Mouse (Mus musculus): ENCODE measurements around the gene Tedc1. TPM values are rescaled to one million over a fixed set of nuclear protein-coding genes. Genes with fewer than 3 reads are reported as not detected.

Tedc1 gene
- polyA plus RNA-seq, 1 experiment from 2014 or later = 36.0 TPM

- Histone ChIP-seq H3K4me1 (ENCODE audit: control insufficient read depth, insufficient read depth, low read length) (no peaks in the 10 kb centered on the region), H3K4me3 (ENCODE audit: low read depth, low read length) (no peak overlapping the region), H3K4me2 (ENCODE audit: low read depth) (no peak overlapping the region), H3K27me3 (ENCODE audit: control insufficient read depth, insufficient read depth, low read length) (no peaks in the 10 kb centered on the region), H3K27ac (ENCODE audit: low read depth, low read length) (no peak overlapping the region), H3K36me3 (ENCODE audit: control insufficient read depth, insufficient read depth, low read length) (peaks cover 43% of the 10 kb centered on the region), H3K9me3 (ENCODE audit: control insufficient read depth, low read length) (no peaks in the 10 kb centered on the region), H3K9ac (ENCODE audit: low read length) (no peak overlapping the region)
- WGBS = 89% methylated on average over 6 of the region's 6 CpGs
- DNase-seq (ENCODE audit: low spot score) = no peak
- no peak for ATAC-seq (ENCODE audit: insufficient read depth, low FRiP score, low TSS enrichment)
Measured at GRCm38 (mm10) chr12:113124726-113125125, 31.5 kb upstream of the Tedc1 start.

GRCm38 (mm10) chr12:113130732-113131131 lies 25.5 kb upstream of the Tedc1 start:
- no peak overlapping the region for H3K27ac ChIP-seq (ENCODE audit: low read depth, low read length)
- H3K9ac ChIP-seq (ENCODE audit: low read length) = no peak overlapping the region
- no peaks in the 10 kb centered on the region for H3K27me3 ChIP-seq (ENCODE audit: control insufficient read depth, insufficient read depth, low read length)
- peaks cover 60% of the 10 kb centered on the region for H3K36me3 ChIP-seq (ENCODE audit: control insufficient read depth, insufficient read depth, low read length)
- 98% methylated on average over 8 of the region's 8 CpGs for WGBS
- no peak for DNase-seq (ENCODE audit: low spot score)
- no peak for ATAC-seq (ENCODE audit: insufficient read depth, low FRiP score, low TSS enrichment)
- no peaks in the 10 kb centered on the region for H3K4me1 ChIP-seq (ENCODE audit: control insufficient read depth, insufficient read depth, low read length)
- no peaks in the 10 kb centered on the region for H3K9me3 ChIP-seq (ENCODE audit: control insufficient read depth, low read length)
- no peak overlapping the region for H3K4me2 ChIP-seq (ENCODE audit: low read depth)
- H3K4me3 ChIP-seq (ENCODE audit: low read depth, low read length) = no peak overlapping the region

GRCm38 (mm10) chr12:113131601-113132000 lies 24.6 kb upstream of the Tedc1 start:
- no peak overlapping the region for H3K9ac ChIP-seq (ENCODE audit: low read length)
- H3K27me3 ChIP-seq (ENCODE audit: control insufficient read depth, insufficient read depth, low read length) = no peaks in the 10 kb centered on the region
- 95% methylated on average over 14 of the region's 14 CpGs for WGBS
- no peak overlapping the region for H3K4me3 ChIP-seq (ENCODE audit: low read depth, low read length)
- no peak for DNase-seq (ENCODE audit: low spot score)
- ATAC-seq (ENCODE audit: insufficient read depth, low FRiP score, low TSS enrichment) = no peak
- peaks cover 62% of the 10 kb centered on the region for H3K36me3 ChIP-seq (ENCODE audit: control insufficient read depth, insufficient read depth, low read length)
- H3K27ac ChIP-seq (ENCODE audit: low read depth, low read length) = no peak overlapping the region
- H3K9me3 ChIP-seq (ENCODE audit: control insufficient read depth, low read length) = no peaks in the 10 kb centered on the region
- no peaks in the 10 kb centered on the region for H3K4me1 ChIP-seq (ENCODE audit: control insufficient read depth, insufficient read depth, low read length)
- H3K4me2 ChIP-seq (ENCODE audit: low read depth) = no peak overlapping the region

GRCm38 (mm10) chr12:113132567-113132966 lies 23.7 kb upstream of the Tedc1 start:
- no peak overlapping the region for H3K4me2 ChIP-seq (ENCODE audit: low read depth)
- no peak overlapping the region for H3K4me3 ChIP-seq (ENCODE audit: low read depth, low read length)
- no peak overlapping the region for H3K27ac ChIP-seq (ENCODE audit: low read depth, low read length)
- 85% methylated on average over 2 of the region's 2 CpGs for WGBS
- H3K27me3 ChIP-seq (ENCODE audit: control insufficient read depth, insufficient read depth, low read length) = no peaks in the 10 kb centered on the region
- no peaks in the 10 kb centered on the region for H3K9me3 ChIP-seq (ENCODE audit: control insufficient read depth, low read length)
- DNase-seq (ENCODE audit: low spot score) (no peak), ATAC-seq (ENCODE audit: insufficient read depth, low FRiP score, low TSS enrichment) (no peak)
- H3K36me3 ChIP-seq (ENCODE audit: control insufficient read depth, insufficient read depth, low read length) = peaks cover 60% of the 10 kb centered on the region
- H3K4me1 ChIP-seq (ENCODE audit: control insufficient read depth, insufficient read depth, low read length) = no peaks in the 10 kb centered on the region
- H3K9ac ChIP-seq (ENCODE audit: low read length) = no peak overlapping the region

GRCm38 (mm10) chr12:113133260-113133659 lies 23.0 kb upstream of the Tedc1 start:
- Histone ChIP-seq H3K27ac (ENCODE audit: low read depth, low read length) (no peak overlapping the region), H3K9ac (ENCODE audit: low read length) (no peak overlapping the region)

GRCm38 (mm10) chr12:113133861-113134403 lies 22.3 kb upstream of the Tedc1 start:
- WGBS = 83% methylated on average over 5 of the region's 5 CpGs
- H3K4me2 ChIP-seq (ENCODE audit: low read depth) = no peak overlapping the region
- H3K36me3 ChIP-seq (ENCODE audit: control insufficient read depth, insufficient read depth, low read length) = peaks cover 50% of the 10 kb centered on the region
- H3K27me3 ChIP-seq (ENCODE audit: control insufficient read depth, insufficient read depth, low read length) = no peaks in the 10 kb centered on the region
- ATAC-seq (ENCODE audit: insufficient read depth, low FRiP score, low TSS enrichment) (no peak), DNase-seq (ENCODE audit: low spot score) (no peak)
- no peak overlapping the region for H3K9ac ChIP-seq (ENCODE audit: low read length)
- no peak overlapping the region for H3K4me3 ChIP-seq (ENCODE audit: low read depth, low read length)
- H3K4me1 ChIP-seq (ENCODE audit: control insufficient read depth, insufficient read depth, low read length) = peaks cover 3% of the 10 kb centered on the region; the same call in 1 of the 2 replicates
- no peak overlapping the region for H3K27ac ChIP-seq (ENCODE audit: low read depth, low read length)
- no peaks in the 10 kb centered on the region for H3K9me3 ChIP-seq (ENCODE audit: control insufficient read depth, low read length)

More at GRCm38 (mm10) chr12:113133260-113133659, 23.0 kb upstream of the Tedc1 start:
- Histone ChIP-seq H3K36me3 (ENCODE audit: control insufficient read depth, insufficient read depth, low read length) (peaks cover 55% of the 10 kb centered on the region), H3K27me3 (ENCODE audit: control insufficient read depth, insufficient read depth, low read length) (no peaks in the 10 kb centered on the region), H3K4me1 (ENCODE audit: control insufficient read depth, insufficient read depth, low read length) (no peaks in the 10 kb centered on the region), H3K9me3 (ENCODE audit: control insufficient read depth, low read length) (no peaks in the 10 kb centered on the region), H3K4me2 (ENCODE audit: low read depth) (no peak overlapping the region), H3K4me3 (ENCODE audit: low read depth, low read length) (no peak overlapping the region)
- ATAC-seq (ENCODE audit: insufficient read depth, low FRiP score, low TSS enrichment) (no peak), DNase-seq (ENCODE audit: low spot score) (no peak)
- 94% methylated on average over 9 of the region's 9 CpGs for WGBS

- no peak for ATAC-seq (ENCODE audit: insufficient read depth, low FRiP score, low TSS enrichment)
- 90% methylated on average over 4 of the region's 4 CpGs for WGBS
- H3K9me3 ChIP-seq (ENCODE audit: control insufficient read depth, low read length) = no peaks in the 10 kb centered on the region
- no peaks in the 10 kb centered on the region for H3K27me3 ChIP-seq (ENCODE audit: control insufficient read depth, insufficient read depth, low read length)
- H3K4me3 ChIP-seq (ENCODE audit: low read depth, low read length) = no peak overlapping the region
- no peak overlapping the region for H3K9ac ChIP-seq (ENCODE audit: low read length)
- no peak overlapping the region for H3K27ac ChIP-seq (ENCODE audit: low read depth, low read length)
- no peak for DNase-seq (ENCODE audit: low spot score)
- H3K36me3 ChIP-seq (ENCODE audit: control insufficient read depth, insufficient read depth, low read length) = peaks cover 50% of the 10 kb centered on the region
- no peak overlapping the region for H3K4me2 ChIP-seq (ENCODE audit: low read depth)
- H3K4me1 ChIP-seq (ENCODE audit: control insufficient read depth, insufficient read depth, low read length) = peaks cover 9% of the 10 kb centered on the region
Measured at GRCm38 (mm10) chr12:113134502-113134901, 21.7 kb upstream of the Tedc1 start.

GRCm38 (mm10) chr12:113135401-113135800 lies 20.8 kb upstream of the Tedc1 start:
- H3K27me3 ChIP-seq (ENCODE audit: control insufficient read depth, insufficient read depth, low read length) = no peaks in the 10 kb centered on the region
- DNase-seq (ENCODE audit: low spot score) = no peak
- WGBS = 94% methylated on average over 7 of the region's 7 CpGs
- ATAC-seq (ENCODE audit: insufficient read depth, low FRiP score, low TSS enrichment) = no peak
- no peaks in the 10 kb centered on the region for H3K9me3 ChIP-seq (ENCODE audit: control insufficient read depth, low read length)
- peaks cover 9% of the 10 kb centered on the region for H3K4me1 ChIP-seq (ENCODE audit: control insufficient read depth, insufficient read depth, low read length)
- no peak overlapping the region for H3K9ac ChIP-seq (ENCODE audit: low read length)
- H3K36me3 ChIP-seq (ENCODE audit: control insufficient read depth, insufficient read depth, low read length) = peaks cover 45% of the 10 kb centered on the region
- no peak overlapping the region for H3K27ac ChIP-seq (ENCODE audit: low read depth, low read length)
- H3K4me2 ChIP-seq (ENCODE audit: low read depth) = no peak overlapping the region
- no peak overlapping the region for H3K4me3 ChIP-seq (ENCODE audit: low read depth, low read length)

GRCm38 (mm10) chr12:113136492-113137020 lies 19.7 kb upstream of the Tedc1 start:
- H3K4me3 ChIP-seq (ENCODE audit: low read depth, low read length) = no peak overlapping the region
- no peak overlapping the region for H3K27ac ChIP-seq (ENCODE audit: low read depth, low read length)
- no peaks in the 10 kb centered on the region for H3K27me3 ChIP-seq (ENCODE audit: control insufficient read depth, insufficient read depth, low read length)
- H3K4me1 ChIP-seq (ENCODE audit: control insufficient read depth, insufficient read depth, low read length) = peaks cover 12% of the 10 kb centered on the region
- WGBS = 80% methylated on average over 17 of the region's 17 CpGs
- DNase-seq (ENCODE audit: low spot score) (no peak), ATAC-seq (ENCODE audit: insufficient read depth, low FRiP score, low TSS enrichment) (no peak)
- H3K36me3 ChIP-seq (ENCODE audit: control insufficient read depth, insufficient read depth, low read length) = peaks cover 35% of the 10 kb centered on the region
- no peak overlapping the region for H3K4me2 ChIP-seq (ENCODE audit: low read depth)
- H3K9ac ChIP-seq (ENCODE audit: low read length) = no peak overlapping the region
- no peaks in the 10 kb centered on the region for H3K9me3 ChIP-seq (ENCODE audit: control insufficient read depth, low read length)
